Mouse (Mus musculus): ENCODE data around the gene Sirpb1b.
"Not testable (repeated sequence)": the region's sequence is repeated elsewhere in the genome, so short reads cannot be mapped to it uniquely, and the experiment has no call there.

Sirpb1b gene

DNA sequence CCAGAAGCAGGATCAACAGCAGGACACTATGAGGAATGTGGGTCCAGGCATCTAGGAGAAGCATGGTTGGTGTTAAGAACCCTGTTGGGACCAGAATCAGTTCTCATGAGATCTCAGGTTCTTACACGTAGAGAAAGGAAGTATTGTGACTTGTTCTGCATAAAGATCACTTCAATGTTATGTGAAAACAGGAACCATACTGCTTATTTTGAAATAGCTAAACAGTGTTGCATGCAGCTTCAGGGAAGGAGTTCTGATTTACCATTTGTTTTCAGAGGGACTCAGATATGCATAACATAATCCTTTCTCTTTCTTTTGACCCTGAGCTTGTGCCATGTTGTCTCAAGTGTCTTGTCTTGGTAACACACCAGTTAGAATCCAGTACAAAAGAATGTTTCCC is at the start of gene Sirpb1b:
TSS of gene Sirpb1b (minus strand) at position 179 of the 400 bp plus-strand sequence.
- DNase-seq (ENCODE audit: low spot score in 2 of 2), result not testable (repeated sequence)

GRCm38 (mm10) chr3:15590377-15591117 is 15.7 kb upstream of the Sirpb1b start:
- not testable (repeated sequence) for DNase-seq (ENCODE audit: low spot score in 2 of 2)

GRCm38 (mm10) chr3:15586665-15587064 is 11.8 kb upstream of the Sirpb1b start:
- not testable (repeated sequence) for DNase-seq (ENCODE audit: low spot score in 2 of 2)

- no peak for DNase-seq (ENCODE audit: low spot score in 2 of 2)
Measured at GRCm38 (mm10) chr3:15583452-15583851, 8.6 kb upstream of the Sirpb1b start.

DNA sequence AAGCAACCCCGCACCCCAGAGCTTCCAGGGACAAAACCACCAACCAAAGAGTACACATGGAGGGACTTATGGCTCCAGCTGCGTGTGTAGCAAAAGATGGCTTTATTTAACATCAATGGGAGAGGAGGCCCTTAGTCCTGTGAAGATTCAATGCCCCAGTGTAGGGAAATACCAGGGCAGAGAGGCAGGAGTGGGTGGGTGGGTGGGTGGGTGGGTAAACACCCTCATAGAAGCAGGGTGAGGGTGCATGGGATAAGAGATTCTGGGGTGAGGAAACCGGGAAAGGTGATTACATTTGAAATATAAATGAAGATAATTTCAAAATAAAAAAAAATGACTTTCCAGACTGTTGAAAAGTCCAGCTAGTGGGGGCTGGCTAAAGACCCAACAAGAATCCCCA is 8.1 kb upstream of the Sirpb1b start:
- DNase-seq (ENCODE audit: low spot score in 2 of 2), result not testable (repeated sequence)

DNA sequence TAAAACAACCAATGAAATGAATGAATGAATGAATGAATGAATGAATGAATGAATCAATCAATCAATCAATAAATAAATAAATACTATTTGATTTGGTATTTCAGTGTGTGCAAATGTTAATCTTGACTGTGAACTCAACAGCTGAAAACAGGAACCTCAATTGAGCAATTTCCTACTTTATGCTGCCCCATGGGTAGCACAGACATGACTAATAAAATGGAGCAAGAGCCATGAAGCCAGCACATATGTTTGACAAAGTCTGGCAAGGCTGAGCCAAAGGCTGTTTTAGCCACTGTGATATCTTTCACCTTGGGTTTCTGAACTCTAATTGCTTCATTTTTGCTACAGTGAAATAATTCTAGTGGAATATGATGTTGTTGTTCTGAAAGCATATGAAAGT is 1.6 kb upstream of the Sirpb1b start:
- DNase-seq (ENCODE audit: low spot score in 2 of 2), result not testable (repeated sequence)

GRCm38 (mm10) chr3:15528589-15528988 is 46.3 kb downstream of the Sirpb1b start:
- no peak for DNase-seq (ENCODE audit: low spot score in 2 of 2)

DNA sequence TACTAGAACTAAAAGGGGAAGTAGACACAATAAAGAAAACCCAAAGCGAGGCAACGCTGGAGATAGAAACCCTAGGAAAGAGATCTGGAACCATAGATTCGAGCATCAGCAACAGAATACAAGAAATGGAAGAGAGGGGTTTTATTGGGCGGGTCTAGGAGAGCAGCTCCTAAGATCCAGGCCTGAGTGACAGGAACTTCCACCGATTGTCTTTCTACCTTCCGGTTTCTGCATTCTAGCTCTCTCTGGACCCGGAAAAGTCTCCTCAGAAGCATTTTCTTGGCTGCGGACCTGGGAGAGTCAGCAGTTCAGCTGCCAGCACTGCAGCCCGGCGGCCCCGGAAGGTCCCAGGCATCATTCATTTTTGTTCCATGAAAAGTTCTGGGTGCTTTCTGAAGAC is 61.3 kb downstream of the Sirpb1b start:
- not testable (repeated sequence) for DNase-seq (ENCODE audit: low spot score in 2 of 2)

- DNase-seq (ENCODE audit: low spot score in 2 of 2), result not testable (repeated sequence)
Measured at GRCm38 (mm10) chr3:15507792-15508321, 67.0 kb downstream of the Sirpb1b start.

DNA sequence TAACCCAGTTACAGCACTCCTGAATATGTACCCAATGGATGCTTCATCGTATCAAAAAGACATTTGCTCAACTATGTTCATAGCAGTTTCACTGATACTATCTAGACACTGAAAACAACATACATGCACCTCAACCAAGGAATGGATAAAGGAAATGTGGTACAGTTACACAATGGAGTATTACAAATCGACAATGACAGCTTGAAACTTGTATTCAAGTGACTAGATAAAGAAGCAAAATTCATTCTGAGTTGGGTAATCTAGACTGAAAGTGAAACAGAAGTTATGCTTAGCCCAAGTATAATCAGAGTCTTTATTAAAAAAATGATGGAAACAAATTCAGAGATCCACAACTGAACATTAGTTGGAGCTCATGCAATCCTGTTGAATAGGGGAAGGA is 100.0 kb downstream of the Sirpb1b start:
- not testable (repeated sequence) for DNase-seq (ENCODE audit: low spot score in 2 of 2)

- DNase-seq (ENCODE audit: low spot score in 2 of 2), result not testable (repeated sequence)
Measured at GRCm38 (mm10) chr3:15470158-15470557, 104.7 kb downstream of the Sirpb1b start.

All from frontal cortex, postnatal 10 days (tissue).